Mouse (Mus musculus) gastrocnemius, postnatal 36 days (tissue): ENCODE measurements around the gene Lmbr1. TPM values are rescaled to one million over a fixed set of nuclear protein-coding genes. Genes with fewer than 3 reads are reported as not detected.
"Not testable (repeated sequence)": the region's sequence is repeated elsewhere in the genome, so short reads cannot be mapped to it uniquely, and the experiment has no call there.

ENCODE experiments used
- DNase-seq, 2 experiments: peaks; one replicate each; pipeline ENCODE4 v3.0.0; 2022
- intact Hi-C: fragments of 180-260 bp; cut with DNase I; formaldehyde crosslinking; loops from one replicate; pipeline ENCODE4 v1.15.1; 2025
- long read RNA-seq, 2 experiments: library from polyadenylated mRNA; stranded (forward); transcript quantifications; one replicate each; pipeline ENCODE4 v2.0.0; 2021
- total RNA-seq, 2 experiments: library from RNA; stranded (reverse); gene quantifications; 2 replicates each; pipeline ENCODE4 v1.2.3; 2021

Lmbr1 gene
- total RNA-seq, result 1 to 10 TPM; 9.8 to 9.9 TPM
- long read RNA-seq, experiment 1, full-length matches to known transcripts, result 2 of 2 reads
- long read RNA-seq, experiment 1, partial matches to known transcripts, result 0 of 2 reads
- long read RNA-seq, experiment 1, other reads (novel, unspliced or antisense), result 0 of 2 reads
- long read RNA-seq, experiment 2, full-length matches to known transcripts, result 2 of 4 reads
- long read RNA-seq, experiment 2, partial matches to known transcripts, result 0 of 4 reads
- long read RNA-seq, experiment 2, other reads (novel, unspliced or antisense), result 2 of 4 reads

DNA sequence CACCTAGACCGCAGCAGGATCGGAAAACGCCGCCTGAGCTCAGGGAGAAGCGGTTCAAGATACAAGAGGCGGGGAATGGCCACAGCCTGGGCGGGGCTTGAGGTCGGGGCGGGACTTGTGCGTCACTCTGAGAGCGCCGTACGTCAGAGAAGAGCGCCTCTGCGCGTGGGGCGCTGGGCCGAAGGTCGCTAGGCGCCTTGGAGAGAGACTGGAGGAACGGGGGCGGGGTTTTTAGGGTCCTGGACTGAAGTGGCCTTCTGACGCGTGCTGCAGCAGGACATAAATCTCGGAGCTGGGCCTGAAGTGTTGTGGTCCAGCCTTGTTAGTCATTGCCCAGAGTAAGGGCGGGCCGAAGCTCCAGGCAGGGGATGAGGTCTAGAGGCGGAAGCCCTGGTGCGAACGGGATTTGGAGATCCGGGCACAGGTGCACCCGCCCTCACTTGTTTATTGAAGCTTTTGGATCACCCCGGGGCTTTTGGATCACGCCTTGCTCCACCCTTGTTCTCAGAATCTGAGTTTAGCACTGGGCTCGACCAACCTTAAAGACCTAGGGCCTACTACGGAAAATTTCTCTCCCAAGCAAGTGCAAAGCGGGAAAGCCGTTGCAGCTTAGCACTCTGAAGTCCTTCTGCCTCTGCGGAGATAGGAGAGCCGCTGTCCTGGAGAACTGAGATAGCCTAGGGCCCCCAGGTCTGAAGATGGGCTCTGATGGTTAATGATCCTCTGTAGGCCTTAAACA is at the start of gene Lmbr1:
TSS of gene Lmbr1 (minus strand) at position 93 of the 739 bp plus-strand sequence.
- intact Hi-C loops, result loop anchor here (10.0 kb wide), 1 partner anchor 1304 kb away; the partner anchor contains the start of gene Insig1
- DNase-seq, result peak; percentile 90 to 96

DNA sequence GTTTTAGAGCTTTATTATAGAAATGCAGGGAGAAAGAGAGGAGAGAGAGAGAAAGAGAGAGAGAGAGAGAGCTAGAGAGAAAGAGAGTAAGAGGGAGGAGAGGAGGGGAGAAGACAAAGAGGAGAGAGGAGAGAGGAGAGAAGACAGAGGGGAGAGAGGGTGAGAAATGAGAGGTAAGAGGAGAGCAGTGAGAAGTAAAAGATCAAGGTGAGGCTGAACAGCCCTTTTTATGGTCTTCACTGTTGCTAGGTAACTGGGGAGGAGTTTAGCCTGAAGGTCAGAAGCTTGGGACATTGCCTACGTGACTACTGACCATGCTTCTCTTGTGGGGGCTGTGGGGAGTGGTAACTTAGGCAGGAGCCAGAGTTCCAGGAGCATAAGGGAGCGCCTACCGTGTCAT is 45.1 kb upstream of the Lmbr1 start:
- DNase-seq, intact Hi-C loops: not testable (repeated sequence)

DNA sequence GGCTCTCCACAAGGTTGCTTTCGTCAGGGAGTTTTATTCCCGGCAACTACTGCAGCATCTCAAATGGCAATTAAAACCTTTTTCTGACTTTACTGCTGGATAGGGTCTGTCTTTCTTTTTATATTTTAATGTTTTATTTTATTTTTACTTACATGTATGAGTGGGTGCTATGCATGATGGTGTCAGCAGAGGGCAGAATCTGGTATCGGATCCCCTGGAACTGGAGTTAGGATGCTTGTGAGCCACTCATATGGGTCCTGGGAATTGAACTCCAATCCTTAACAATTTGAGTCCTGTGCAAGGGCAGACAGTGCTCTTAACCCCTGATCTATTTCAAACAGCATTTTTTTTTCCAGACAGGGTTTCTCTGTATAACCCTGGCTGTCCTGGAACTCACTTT is 34.9 kb upstream of the Lmbr1 start:
- DNase-seq, result no peak
- intact Hi-C loops, result no loop called here

DNA sequence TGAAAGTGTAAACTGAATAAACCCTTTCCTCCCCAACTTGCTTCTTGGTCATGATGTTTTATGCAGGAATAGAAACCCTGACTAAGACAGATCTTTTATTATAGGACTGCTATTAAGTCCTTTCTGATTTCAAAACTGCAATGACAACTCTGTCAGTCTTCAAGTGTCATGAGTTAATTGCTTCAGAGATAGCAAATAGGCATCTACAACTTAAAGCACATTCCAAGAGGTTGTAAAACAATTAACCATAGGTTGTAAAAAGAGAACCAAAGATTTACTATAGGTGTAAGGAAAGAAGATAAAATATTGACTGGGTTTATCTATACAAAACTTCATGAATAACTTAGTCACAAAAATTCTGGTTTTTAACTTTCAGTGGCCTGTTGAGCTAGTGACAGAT is 32.7 kb upstream of the Lmbr1 start:
- intact Hi-C loops, result no loop called here
- DNase-seq, result no peak

DNA sequence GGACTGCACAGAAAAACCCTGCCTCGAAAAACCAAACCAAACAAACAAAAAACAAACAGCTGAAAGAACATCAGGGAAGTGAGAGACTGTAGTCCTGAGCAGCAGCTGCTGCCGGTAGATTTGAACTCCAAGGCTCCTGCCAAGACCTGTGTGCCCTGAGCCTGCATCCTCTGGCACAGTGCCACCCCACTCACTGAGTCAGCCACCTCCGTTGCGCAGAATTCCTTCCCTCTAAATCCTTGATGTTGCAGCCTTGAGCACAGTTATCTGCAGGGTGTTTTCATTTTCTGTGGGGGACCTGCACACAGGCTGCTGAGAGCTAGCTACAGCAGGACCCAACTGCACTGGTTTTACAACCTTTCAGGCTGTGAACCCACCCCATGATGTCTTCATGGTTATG is 20.2 kb upstream of the Lmbr1 start:
- no peak for DNase-seq

DNA sequence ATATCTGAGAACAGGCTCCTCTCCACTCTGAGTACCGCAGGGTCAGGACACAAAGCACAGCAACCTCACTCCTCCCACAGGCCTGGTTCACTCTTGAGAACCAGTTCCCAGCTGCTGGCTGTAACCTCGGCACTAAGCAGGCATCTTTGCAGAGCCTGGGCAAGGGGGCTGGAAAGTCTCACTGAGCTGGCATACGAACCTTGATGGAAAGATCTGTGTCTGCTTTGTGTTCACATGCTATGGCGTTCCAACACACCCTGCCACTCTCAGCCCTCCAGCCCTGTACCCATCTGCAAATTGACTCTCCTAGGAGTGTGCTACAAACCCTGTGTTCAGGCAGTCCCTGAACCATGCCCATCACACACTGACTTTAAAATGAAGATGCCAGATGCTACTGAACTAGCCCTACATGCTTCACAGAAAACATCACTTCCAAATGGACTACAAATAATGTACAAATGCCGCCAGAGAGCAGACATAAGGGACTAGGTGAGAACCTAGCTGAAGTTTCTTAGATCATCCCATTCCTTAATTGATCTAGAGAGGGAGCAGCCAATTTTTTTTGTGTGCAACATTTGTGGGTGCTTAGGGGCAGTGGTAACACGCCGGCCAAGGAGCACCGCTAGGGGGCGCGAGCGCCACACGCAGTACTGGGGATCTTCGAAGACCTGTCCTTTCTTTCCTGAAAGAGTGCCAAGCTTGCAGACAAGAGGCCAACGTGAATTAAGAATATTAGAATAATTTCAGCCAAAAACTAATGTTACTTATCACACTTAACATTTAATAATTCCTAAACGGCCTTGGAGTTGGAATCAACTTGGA is 11.0 kb upstream of the Lmbr1 start:
- DNase-seq, result peak; percentile 78 to 83
- intact Hi-C loops, result loop anchor here (5.0 kb wide), 1 partner anchor 298 kb away; no protein-coding TSS in a partner anchor

More for the DNA sequence above, 20.2 kb upstream of the Lmbr1 start:
- intact Hi-C loops, result no loop called here

DNA sequence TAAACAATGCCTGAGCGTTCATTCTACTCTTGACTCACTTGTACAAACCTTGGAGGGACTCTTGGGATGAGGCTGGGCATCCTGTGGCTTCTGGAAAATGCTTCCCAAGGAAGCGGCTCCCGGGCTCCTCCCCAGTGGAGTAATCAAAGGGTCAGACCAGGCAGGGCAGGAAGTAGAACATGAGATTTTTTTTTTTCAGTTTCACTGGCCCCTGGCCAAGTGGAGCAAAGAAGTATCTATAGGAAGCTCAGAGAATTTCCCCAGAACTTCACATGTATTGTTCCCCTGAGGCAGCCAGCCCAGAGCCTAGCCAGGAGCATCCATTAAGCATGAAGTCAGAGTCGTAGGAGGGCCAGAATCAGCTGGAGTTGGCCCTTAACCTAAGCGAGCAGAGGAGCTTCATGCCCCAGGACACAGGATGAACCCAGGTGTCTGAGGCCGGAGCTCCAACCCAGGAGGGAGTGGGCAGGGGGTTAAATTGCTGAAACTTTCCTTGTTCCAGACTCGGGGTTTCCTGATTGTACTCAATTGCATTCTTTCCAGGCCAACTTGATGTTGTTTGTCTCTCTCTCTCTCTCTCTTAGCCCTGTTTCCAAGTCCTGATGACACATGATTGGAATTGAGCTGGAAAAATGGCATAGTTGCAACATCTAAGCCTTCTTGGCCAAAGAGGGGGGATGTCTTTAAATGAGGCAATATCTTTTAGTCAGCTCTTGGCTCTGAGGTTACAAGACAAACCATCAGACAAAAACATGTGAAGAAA is 10.2 kb upstream of the Lmbr1 start:
- peak; percentile 27 to 45 for DNase-seq
- intact Hi-C loops, result loop anchor here (5.0 kb wide), 1 partner anchor 299 kb away; no protein-coding TSS in a partner anchor

DNA sequence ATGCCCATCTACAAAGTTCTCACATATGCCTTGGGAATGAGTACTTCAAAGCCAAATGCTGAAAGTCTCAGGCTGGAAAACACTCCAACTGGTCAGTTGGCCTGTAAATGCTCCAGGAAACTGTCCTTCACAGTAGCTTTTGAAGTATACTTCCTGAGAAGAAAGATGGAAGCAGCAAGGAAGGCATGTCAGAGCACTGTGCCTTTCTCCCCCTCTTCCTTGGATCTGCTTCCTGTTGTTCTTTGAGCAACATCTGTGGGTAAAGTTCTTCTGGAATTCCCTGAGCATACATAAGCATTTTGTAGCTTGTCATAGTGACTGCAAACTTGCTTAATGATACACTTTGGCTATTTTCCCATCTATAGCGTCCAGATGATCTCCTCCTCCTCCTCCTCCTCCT is 9.4 kb upstream of the Lmbr1 start:
- DNase-seq, result no peak
- intact Hi-C loops, result loop anchor here (5.0 kb wide), 1 partner anchor 300 kb away; no protein-coding TSS in a partner anchor

DNA sequence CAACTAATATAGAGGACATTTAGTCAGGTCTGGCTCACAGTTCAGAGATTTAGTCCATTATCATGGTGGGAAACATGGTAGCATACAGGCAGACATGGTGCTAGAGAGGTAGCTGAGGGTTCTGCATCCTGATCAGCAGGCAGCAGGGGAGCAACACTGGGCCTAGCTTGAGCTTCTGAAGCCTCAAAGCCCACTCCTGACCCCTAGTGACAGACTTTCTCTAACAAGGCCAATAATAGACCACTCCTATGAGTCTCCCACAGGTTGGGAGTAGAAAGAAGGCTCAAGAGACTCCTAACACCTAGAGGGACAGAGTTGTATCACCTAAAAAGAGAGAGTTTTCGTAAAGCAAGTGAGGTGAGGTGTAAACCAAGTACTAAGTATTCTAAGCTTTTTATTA is 4.6 kb upstream of the Lmbr1 start:
- no peak for DNase-seq
- intact Hi-C loops, result no loop called here

DNA sequence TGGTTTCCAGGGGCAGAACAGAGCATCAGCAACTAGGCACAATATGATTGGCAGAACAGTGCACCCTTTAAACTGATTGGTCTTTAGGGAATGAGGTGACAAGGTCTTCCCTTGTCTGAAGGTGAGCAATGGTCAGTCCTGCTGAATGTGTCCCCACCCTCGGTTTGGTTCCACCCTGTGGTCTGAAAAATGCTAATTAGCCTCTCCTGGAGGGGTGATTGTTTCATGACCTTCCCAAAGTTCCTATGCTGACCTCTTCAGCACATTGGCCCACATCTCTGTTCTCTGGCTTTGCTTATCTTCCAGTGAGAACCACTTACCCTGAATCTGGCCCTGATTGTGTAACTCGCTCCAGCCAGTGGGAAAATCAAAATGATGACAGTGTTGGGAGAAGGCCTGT is 1.9 kb upstream of the Lmbr1 start:
- no peak for DNase-seq
- intact Hi-C loops, result no loop called here

DNA sequence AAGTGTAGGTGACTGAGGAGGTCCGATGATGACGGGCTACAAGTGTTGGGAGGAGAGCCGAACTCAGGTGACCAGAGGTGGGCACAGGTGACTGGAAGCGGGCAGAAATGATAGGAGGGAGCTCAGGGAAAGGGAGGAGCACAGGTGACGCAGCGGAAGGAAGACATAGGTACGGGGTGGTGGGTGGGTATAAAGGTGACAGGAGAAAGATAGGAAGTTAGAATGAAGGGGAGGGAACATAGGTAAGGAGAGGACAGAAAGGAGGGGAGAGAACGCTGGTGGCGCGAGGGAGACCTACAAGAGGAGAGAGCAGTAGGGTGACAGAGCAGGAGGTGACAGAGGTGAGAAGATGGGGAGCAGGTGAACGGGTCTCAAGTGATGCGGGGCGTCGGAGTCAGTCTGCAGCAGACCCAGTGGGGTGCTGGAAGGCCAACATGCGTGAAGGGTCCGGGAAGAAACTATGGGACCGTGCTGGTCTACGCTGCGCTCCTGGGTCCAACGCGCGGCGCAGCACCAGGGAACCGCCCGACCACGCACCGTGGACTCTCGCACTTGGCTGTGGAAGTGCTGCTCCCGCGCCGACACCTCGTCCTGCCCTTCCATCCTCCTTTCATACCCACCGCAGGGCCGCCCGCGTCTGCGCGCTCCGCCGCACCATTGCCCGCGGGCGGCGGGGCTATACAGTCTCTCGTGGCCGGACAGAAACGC is 446 bp downstream of the Lmbr1 start:
- intact Hi-C loops, result loop anchor here (10.0 kb wide), 1 partner anchor 1303 kb away; the partner anchor contains the start of gene Insig1

DNA sequence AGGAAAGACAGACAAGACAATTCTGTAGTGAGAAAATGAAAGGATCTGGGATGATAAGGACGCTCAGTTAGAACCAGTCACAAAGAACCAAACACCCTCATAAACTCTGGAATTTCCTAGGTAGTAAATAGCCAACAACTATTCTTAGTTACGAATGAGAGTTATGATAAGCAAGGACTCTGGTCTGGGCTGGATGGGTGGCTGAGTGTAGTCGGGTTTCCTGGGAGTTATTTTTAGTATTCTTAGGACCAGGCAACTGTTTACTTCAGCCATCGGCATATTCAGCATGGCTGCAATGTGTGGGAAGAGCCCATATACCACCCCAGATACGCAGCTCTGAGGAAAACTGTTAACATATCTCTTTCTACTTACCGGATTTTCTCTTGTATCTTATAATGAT is 14.7 kb downstream of the Lmbr1 start:
- intact Hi-C loops, result no loop called here
- no peak for DNase-seq

More for the DNA sequence above, 446 bp downstream of the Lmbr1 start:
- DNase-seq, result no peak

DNA sequence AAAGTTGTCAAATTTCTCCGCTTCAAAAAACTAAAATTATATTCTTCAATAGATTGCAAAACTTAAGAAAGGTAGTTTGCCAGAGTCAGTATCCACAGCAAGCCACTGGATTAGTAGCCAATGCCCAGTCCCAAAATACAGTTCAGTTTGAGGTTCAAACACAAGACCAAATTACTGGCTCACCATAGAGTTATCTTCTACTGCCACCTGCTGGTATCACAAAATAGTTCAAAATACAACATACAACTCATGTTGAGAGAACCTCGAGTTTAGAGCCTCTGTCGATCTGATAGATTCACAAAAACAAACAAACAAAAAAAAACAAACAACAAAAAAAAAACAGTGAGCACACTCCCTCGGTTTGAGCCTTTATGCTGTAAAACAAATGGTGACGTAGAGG is 42.4 kb downstream of the Lmbr1 start:
- DNase-seq, result no peak
- intact Hi-C loops, result loop anchor here (10.0 kb wide), 1 partner anchor 871 kb away; the partner anchor contains the start of gene Shh

DNA sequence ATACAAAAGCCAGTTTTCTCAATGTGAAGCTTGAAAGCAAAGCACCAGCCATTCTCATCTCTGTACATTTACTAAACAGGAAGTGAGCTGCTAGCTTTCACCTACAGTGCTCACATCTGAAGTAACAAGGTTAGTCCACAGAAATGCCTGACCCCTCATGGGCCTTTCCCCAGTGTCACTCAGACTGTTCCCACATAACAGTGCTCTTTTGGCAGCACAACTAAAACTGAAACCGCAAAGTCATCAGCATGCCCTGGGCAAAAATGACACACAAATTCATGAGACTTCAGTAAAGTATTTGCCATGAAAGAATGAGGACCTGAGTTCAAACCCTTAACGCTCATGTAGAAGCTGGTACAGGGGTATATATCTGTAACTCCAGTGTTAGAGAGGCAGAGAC is 55.7 kb downstream of the Lmbr1 start:
- intact Hi-C loops, result no loop called here

DNA sequence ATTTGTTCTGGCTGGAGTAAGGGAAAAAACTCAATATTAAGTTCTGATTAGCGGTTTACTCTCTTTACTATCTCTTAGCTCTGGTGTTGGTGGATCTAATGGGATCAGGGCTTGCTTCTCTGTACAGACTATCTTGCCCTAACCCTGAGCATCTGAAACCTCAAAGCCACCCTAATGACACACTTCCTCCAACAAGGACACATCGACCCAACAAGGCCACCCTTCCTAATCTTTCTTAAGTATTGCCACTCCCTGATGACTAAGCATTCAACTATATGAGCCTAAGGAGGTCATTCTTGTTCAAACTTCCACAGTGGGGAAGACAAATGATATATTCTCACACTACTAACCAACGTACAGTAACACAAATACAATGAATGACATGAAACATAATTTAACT is 69.0 kb downstream of the Lmbr1 start:
- intact Hi-C loops, result no loop called here
- no peak for DNase-seq

More for the DNA sequence above, 55.7 kb downstream of the Lmbr1 start:
- DNase-seq, result no peak

DNA sequence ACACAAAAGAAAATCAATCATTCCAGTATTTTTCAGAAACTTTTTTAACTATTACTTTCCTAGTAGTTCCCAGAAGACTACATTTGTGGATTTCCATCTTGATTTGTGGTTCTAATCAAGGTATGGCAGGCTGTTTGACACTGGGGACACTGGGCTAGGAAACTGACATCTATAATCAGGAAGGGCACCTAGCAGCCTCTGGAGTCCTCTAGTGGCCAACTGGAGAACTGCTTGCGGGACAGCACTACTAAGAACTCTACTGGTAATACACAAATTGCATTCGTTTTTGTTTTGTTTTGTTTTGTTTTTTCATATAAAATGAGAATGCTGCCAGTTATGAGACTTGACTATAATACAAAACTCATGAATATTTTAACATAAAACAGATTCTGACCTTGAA is 85.0 kb downstream of the Lmbr1 start:
- peak; percentile 15 to 27 for DNase-seq
- intact Hi-C loops, result no loop called here

DNA sequence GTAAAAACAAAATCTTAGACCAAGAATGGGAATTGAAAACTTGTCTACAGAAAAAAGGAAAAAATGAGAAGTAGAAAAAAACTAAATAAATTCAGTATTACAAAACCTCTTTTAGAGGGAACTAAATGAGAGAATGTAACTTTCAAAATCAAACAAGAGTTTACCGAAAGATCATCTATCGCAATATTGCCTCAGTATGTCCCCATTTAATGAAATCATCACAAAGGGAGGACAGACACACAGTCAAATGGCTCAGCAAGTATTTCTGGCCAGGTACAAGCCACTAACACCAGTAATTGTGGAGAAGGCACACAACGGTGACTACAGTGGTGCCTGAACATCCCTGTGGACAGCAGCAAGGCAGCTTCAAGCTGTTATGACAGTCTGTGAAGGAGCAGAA is 88.1 kb downstream of the Lmbr1 start:
- DNase-seq, result no peak
- intact Hi-C loops, result no loop called here

DNA sequence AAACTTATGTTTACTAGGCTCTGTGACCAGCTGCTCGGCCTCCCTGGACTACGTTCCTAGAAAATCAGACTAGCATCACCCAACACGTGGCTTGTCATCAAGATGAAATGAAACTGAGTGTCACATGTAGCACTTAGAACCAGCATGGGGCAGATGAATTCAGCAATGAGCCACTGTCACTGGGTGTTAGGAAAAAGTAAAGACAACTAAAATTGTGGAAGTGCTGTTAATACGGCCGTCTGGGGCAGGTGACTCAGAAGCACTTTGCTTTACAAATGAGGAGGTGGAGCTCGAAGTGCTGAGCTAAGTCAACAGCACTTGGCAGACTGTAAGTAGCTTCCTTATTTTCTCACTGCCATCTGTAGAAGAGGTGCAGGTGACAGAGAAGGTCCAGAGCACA is 88.5 kb downstream of the Lmbr1 start:
- intact Hi-C loops, result loop anchor here (10.0 kb wide), 1 partner anchor 835 kb away; no protein-coding TSS in a partner anchor
- no peak for DNase-seq

DNA sequence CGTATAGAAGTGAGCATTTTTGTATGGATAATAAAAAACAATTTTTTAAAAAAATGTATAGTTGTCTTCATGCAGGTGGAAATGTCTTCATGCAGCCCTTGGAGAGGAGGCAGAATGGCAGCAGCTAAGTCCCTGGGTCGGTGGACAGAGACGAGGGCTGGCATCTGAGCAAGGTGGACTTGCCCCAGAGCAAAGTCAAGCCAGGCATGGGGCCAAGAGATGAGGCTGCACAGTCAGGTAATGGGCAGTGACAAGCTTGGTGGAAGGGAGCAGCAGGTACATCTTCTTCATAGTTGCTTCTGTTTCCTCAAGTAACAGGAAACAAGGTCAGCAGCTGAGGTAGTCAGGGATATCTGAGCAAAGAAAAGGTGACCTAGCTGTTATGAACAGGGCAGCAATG is 97.1 kb downstream of the Lmbr1 start:
- intact Hi-C loops, result loop anchor here (10.0 kb wide), 1 partner anchor 826 kb away; no protein-coding TSS in a partner anchor
- no peak for DNase-seq
